Mouse (Mus musculus): ENCODE results near the gene Tead4.
"Not testable (repeated sequence)": the region's sequence is repeated elsewhere in the genome, so short reads cannot be mapped to it uniquely, and the experiment has no call there.

The Tead4 gene

DNA sequence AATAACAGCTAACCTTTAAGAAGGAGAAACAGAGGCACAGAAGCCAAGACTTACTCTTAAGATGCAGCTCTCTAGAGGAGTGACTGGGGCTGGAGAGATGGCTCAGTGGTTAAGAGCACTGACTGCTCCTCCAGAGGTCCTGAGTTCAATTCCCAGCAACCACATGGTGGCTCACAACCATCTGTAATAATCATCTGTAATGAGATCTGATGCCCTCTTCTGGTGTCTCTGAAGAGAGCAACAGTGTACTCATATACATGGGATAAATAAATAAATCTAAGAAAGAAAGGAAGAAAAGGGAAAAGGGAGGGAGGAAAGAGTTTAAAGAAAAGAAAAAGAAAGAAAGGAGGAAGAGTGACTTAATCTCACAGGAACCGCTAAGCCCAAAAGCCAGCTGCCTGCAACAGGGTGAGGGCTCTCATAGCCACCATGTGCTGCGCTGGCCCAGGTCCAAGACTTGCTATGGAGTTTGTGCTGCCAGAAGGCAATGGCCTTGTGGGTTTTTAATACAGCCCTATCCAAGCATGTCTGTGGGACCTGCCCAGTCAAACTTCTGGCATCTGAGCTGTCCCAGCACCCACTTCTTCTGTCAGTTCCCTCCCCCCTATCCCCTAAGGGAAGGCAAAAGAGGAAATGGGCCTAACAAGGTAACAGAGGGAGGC is 63.4 kb downstream of the Tead4 start:
- no peak for ATAC-seq (ENCODE audit: low TSS enrichment)

DNA sequence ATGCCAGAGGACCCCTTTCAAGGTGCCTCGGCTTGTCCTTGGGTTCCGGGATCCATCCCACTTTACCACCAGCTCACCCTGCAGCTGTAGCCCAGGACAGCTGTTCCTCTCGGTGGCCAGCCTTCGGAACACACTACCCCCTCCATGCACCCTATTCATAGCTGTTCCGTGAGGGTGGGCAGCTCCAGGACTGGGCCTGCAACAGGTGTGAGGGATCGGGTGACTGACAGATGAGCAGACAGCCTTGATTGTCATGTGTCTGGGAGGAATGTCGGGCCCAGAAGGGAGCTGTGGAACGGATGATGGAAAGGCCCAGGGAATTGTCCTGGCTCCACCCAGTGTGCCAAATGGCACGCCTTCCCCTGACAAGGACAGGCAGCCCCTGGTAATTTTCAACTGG is 64.0 kb downstream of the Tead4 start:
- no peak for ATAC-seq (ENCODE audit: low TSS enrichment)

DNA sequence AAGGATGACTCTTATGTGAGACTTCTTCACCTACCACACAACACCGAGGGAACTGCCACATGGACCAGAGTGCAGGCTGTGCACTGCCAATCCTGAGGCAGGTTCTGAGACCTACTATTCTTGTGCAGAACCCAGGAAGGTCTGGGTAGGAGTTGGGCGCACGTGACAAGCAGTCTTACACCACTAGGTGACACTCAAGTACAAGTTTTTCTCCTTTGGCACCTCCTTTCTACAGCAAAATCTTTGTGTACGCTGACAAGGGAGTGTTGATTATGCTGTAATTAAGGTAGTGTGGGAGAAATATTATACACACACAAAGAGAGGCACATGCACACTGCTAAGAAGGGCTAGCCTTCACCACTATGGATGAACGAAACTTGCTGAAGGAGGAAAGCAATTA is 66.4 kb downstream of the Tead4 start:
- peak; percentile 93 for ATAC-seq (ENCODE audit: low TSS enrichment)

DNA sequence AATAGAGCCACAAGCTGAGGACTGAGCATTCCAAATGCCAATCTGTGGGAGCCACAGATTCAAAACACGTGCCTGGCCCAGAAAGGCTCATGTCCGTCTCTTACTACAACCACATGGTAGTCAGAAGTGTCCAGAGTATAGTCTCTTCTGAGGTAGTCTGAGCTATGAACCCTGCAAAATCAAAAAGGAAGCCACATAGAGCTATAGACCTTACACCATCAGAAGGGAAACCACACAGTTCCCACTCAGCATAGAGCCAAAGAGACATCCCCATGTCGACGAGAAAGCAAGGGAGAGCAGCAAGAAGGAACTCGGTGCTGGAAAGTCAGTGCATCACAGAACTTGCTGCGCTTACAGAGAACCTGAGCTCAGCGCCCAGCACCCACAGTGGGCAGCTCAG is 68.4 kb downstream of the Tead4 start:
- no peak for ATAC-seq (ENCODE audit: low TSS enrichment)

DNA sequence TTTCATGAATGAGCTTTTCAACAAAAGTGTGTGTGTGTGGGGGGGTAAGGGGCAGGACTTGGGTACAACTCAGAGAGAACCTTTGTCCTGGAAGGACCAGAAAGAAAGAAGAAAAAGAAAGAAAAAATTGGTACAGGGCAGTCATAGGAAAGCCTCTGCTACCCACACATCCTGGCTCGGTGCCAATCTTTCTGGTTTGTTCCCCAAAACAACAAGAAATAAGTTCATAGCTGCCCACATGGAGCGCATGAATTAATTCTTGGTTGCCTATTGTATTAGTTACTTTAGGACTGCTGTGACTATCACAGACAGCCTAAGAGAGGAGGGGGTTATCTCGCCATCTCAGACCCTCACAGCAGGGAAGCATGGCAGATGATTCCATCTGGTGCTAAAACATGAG is 68.9 kb downstream of the Tead4 start:
- ATAC-seq (ENCODE audit: low TSS enrichment): no peak

DNA sequence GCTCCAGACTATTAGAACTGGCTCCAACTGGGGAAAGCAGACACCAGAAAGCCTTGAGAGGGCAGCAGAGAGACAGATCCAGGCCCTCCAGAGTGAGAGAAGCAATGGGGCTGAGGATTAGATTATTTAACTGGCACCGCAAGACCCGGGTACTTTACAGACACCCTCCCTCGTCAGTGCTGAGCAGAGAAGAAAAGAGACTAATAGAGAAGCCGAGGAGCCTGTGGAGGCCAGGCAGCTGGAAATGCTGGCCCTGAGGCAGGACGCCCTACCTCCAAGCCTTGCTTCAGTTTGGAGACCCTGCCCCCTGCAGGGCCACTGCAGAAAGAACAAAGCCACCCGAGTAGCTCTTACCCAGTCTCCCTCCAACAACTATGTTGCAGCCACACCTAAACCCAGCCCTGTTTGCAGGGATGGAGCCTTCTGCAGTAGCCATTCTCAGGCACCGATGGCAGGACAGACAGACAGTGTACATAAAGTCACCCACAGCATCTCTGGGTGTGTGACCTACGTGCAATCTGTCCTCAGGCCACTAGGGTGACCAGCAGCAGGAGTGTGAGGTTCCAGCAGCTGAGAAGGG is 73.1 kb downstream of the Tead4 start:
- ATAC-seq (ENCODE audit: low TSS enrichment): peak; percentile 93

DNA sequence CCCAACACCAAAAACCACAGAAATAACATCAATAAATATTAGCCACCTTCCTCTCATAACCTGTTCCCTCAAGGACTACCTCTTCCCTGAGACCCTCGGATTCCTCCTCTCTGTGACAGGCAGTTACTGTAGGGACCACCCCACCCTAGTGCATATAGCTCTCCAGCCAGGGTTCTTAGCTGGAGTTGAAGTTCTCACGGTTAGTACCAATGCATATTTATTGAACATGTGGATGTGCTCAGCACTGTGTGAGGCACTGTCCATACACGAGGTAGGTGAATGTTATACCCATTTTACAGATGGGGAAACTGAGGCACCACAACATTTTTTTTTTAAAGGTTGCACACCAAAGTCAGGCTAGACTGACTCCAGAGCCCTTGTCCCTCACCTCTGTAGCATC is 73.7 kb downstream of the Tead4 start:
- no peak for ATAC-seq (ENCODE audit: low TSS enrichment)

DNA sequence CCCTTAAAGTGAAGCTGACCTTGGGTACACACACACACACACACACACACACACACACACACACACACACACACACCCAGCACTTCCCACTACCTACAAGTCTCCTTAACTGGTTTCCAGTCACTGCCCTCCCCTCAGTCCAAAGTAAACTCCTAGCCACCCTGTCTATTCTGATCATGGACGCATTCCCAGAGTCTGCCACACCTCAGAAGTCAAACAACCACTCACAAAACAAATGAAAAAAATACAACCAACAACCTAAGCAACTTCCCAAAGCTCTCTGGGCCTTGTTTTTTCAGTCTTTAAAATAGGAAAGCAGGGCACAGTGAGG is 74.8 kb downstream of the Tead4 start:
- ATAC-seq (ENCODE audit: low TSS enrichment): no peak

DNA sequence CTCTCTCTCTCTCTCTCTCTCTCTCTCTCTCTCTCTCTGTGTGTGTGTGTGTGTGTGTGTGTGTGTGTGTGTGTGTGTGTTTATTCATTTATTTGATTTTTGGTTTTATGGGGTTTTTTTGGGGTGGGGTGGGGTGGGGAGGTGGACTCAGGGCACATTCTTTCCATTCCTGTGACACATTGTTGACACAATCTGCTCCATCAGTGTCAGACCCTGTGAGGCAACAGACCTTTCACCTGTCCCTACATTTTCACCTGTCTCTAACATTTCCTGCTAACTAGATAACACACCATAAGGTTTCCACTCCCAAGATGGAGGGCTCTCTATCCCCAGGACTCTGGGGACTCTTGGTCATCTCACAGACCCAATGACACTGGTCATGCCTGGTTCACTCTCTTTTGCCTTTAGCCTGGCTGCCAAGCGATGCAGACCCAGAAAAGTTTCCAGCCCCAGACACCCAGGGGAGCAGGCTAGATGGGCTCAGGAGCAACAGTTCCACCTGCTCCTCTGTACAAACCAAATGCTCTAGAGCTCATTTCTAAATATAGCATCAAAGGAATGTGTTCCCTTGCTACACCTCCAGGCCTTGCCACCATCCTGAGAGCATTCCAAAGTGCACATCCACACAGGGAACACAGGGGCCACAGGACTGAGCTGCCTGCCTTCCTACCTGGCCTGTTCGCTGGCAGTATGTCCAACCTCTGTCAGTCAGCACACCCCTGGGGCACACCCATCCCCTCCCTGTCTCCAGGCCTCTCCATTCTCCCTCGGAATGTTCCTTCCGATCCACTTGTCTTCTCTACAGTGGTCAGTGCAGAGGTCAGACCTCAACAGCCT is 75.4 kb downstream of the Tead4 start:
- no peak for ATAC-seq (ENCODE audit: low TSS enrichment)

DNA sequence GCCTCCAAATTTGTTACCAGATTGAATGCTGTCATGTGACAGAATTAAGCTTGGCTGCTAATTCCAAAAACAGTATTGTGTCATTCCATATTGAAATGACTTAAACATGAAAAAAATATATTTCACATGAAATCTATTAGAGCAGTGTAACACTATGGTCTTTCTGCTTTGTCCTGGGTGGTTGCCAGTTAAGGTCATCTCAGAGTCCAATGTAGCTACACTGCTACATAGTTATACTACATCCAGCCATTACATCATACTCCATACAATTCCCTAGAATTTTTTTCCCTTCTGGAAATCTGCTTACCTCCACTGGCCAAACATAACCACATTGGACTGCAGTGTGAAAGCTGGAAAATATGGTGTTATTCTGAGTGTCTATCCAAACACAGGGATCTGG is 77.5 kb downstream of the Tead4 start:
- no peak for ATAC-seq (ENCODE audit: low TSS enrichment)

DNA sequence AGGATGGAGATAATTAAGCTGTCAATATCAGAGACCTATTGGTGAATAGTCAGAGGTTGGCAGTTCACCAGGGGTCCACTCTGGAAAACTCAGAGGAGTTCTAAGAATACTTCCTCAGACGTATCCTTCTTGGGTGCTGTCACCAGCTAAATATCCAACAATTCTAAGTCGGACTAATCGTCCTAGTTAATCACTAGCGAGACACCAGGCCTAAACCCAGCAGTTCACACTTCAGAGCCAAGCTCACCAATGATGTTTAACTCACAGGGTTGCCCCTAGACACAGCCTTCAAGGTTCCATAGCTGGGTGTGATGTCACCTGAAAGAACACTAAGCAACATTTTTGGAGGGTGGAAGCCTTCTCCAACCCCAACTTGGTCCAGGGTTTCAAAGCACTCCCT is 85.6 kb downstream of the Tead4 start:
- not testable (repeated sequence) for ATAC-seq (ENCODE audit: low TSS enrichment)

DNA sequence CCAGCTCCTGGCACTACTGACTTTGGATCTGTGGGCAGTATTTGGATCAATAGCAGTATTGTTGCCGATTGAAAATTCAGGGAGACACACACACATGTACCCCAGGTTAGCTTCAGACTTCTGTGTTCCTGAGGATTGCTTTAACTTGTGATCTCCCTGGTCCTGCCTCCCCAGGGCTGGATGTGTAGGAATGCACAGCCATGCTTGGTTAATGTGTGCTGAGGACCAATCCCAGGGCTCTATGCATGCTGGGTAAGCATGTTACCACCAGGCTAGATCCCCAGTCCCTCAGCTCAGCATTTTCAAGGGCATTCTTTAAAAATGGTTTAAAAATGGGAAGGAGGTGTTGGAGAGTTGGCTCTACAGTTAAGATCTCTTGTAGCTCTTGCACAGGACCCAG is 91.4 kb downstream of the Tead4 start:
- not testable (repeated sequence) for ATAC-seq (ENCODE audit: low TSS enrichment)

DNA sequence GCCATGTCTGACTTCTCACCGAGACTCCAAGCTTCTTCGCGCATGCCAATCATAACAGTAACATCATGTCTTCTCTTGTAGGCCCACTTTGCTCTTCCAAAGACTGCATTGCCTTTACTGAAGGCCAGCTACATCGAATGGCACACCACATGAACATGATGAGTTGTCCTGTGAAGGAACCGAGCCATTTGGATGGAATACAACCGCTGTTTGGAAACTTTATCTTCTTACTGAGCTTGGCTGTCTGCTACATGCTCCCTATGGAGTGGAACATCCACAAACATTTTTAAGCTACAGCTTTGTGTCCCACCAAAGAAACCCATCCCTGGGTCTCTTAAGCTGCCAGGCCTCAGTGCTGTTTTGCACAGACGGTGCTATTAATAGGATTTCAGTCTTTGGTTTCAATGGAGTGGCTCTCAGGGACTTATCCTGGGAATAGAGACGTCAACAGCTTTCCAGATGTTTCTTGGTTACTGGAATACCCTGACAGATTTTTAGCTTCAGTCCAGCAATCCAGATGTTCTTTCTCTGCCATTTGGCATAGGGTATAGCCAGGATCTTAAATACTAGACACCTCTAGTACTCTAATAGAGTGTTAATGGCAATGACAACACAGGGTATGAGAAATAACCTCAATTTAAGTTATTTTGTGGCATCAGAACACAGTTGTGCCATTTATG is 92.0 kb downstream of the Tead4 start:
- ATAC-seq (ENCODE audit: low TSS enrichment): no peak

DNA sequence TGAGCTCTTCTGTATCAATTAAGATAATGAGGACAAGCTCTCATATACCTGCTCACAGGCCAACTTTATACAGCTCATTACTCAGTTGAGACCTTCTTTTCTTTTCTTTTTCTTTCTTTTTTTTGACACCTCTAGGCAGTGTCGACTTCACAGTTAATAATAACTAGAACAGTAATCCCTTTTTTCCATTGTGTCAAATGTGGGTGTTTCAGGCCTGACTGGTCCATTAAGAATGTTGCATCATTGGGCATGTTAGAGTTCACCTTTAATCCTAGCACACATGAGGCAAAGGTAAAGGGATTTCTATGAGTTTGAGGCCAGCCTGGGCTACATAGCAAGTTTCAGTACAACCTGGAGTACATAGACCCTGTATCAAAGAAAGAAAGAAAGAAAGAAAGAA is 97.1 kb downstream of the Tead4 start:
- ATAC-seq (ENCODE audit: low TSS enrichment): no peak

DNA sequence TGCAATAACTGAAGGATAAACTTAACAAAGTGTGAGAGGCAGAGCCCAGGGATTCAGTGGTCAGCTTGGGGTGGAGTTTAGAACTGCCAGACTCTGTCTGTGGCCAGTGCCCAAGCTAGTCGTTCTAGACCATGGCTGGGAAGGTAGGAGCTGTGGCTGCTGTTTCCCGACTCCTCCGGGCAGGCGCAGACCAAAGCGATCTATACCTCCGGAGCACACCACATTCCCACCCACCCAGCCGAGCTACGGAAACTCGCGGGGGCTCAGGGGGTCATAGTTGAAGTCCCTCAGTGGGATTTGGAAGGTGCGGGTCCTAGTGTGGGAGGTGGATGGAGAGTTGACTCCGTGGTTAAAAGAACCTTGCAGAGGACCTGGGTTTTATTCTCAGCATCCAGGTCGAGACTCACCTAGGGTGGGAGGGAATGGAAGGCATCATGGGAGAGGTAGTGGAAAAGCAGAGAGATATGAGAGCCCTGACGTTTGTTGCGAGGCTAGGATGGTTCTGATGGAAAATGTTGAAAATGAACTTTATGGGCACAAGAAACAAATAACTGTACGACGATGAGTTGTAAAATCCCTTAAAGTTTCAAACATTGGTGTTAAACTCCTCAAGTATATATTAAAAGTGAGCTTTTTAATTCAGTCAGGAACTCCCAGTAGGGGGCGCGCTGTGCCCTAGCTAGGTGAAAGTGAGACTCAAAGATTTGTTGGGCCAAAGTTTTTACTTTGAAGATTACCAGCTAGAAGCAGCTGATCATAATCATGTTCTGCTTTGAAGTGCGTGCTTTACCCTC is 99.6 kb downstream of the Tead4 start:
- ATAC-seq (ENCODE audit: low TSS enrichment): peak; percentile 42

DNA sequence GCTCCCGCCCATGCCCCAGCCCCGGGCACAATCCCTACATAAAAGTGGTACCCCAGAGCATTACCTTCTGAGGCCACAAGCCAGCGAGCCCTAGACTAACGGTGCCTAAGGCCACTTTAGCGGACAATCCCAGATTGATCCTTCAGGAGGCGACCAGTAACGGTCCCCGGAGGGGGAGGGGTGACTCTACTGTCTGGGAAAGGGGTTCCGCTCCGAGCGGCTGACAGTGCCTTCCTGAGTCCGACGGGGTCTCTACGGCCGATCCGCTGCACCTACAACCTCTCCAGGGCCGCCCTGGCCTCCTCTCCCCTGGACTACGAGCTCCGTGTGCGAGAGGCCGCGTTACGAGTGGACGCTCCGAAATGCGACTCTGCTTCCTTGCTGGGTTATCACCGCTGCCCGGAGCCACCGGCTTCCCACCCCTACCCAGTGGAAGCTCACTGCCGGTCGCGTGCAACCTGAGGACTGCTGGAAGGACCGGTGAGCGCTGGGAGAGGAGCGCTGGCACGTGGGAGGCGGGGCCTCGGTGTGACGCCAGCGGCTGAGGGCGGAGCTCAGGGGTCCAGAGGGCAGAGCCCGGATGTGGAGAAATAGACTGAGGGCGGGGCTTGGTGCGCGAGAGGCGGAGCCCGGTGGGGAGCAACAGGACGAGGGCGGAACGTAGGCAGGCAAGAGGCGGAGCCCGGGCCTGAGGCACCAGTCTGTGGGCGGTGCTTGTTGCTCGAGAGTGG is 100.3 kb downstream of the Tead4 start:
- ATAC-seq (ENCODE audit: low TSS enrichment): peak; percentile 98

DNA sequence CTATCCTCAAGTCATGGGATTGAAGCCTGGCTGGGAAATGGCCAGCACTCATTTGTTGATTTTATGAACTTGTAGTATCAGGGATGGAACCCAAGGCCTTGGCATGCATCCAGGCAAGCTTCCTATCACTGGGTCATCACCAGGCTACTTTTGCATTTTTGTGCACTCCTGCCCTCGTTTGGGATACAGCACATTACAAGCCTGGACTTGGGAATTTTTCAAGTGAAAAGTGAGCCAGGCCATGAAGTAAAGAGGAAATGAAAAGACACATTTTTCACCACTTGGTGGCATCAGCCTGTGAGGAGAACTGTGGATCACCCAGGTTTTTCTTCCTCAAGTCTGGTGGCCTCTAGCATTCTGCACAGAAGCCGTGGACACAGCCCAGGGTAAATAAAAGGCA is 117.1 kb downstream of the Tead4 start:
- peak; percentile 77 for ATAC-seq (ENCODE audit: low TSS enrichment)

DNA sequence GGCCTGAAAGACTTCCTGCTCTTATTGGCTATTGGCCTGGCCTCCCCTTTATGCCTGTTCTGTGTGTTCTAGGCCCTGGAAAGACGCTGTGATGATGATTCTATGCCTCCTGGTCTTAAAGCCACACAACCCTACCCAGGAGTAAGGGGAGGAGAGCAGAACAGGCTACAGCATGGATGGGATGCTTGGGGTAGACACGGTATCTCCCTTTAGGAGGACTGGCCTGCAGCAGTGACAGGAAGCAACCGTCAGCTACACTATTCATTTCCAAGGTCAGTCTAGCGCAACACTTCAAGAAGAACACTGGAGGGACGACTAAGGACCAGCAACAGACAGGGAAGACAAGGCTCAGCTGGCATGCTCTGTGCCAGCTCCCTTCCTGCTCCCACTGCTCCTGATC is 119.4 kb downstream of the Tead4 start:
- ATAC-seq (ENCODE audit: low TSS enrichment): no peak

DNA sequence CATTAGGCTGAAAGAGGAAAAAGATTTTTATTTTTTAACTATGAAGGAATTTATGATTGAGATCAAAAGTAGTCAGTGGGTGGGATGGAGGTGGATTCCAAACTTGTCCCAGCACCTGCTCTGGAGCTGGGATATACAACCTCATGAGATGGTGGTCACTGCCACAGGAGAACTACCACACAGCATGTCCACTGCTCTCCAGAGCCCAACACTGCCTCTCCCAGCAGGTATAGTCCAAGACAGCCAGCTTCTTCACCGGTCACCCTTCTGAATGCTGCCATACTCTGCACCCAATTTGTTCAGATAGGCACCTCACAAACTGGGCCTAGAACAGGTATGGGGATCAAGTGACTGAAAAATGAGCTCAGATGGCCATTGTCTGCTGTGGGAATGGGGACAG is 121.0 kb downstream of the Tead4 start:
- ATAC-seq (ENCODE audit: low TSS enrichment): no peak

DNA sequence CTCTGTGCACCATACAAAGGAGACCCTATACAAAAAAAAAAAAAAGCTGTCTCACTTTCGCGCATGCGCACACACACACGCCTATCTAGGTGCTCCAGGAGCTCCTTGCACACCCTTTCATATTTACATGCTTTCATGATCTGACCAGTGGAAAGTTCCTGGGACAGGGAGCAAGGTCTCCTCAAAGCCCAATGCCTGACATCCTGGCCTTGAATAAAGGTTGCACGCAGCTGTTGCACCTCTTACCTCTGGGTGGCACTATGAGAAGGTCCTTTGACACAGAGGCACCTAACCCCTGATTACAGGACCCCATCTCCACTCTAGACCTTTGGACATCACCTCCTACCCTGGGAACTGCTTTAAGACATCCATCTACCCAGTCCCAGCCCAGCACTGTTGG is 121.4 kb downstream of the Tead4 start:
- no peak for ATAC-seq (ENCODE audit: low TSS enrichment)

DNA sequence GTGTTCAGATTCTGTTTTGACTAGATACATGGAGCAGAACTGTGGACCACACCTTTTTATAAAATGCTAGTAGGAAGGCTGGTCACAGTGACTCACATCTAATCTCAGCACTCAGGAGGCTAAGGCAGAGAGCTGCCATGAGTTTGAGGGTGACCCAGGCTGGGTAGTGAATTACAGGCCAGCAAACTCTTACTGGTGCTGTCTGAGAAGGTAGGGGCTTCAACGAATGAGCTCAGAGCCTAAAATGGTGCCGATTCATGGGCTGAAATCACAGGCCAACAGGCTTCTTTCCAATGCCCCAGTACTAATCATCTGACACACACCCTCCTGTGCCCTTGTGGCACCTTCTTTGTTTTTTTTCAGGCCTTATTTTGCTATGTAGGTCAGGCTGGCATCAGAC is 121.9 kb downstream of the Tead4 start:
- no peak for ATAC-seq (ENCODE audit: low TSS enrichment)
